Mouse (Mus musculus): ENCODE results near the gene Thsd7a.

Thsd7a gene

GRCm38 (mm10) chr6:12748787-12749530, at the start of gene Thsd7a:
Gene Thsd7a (minus strand): TSS chr6:12749410.
- peak; percentile 20 to 39 for DNase-seq

- no peak for DNase-seq
Observed at GRCm38 (mm10) chr6:12787129-12787528, 37.9 kb upstream of the Thsd7a start.

DNA sequence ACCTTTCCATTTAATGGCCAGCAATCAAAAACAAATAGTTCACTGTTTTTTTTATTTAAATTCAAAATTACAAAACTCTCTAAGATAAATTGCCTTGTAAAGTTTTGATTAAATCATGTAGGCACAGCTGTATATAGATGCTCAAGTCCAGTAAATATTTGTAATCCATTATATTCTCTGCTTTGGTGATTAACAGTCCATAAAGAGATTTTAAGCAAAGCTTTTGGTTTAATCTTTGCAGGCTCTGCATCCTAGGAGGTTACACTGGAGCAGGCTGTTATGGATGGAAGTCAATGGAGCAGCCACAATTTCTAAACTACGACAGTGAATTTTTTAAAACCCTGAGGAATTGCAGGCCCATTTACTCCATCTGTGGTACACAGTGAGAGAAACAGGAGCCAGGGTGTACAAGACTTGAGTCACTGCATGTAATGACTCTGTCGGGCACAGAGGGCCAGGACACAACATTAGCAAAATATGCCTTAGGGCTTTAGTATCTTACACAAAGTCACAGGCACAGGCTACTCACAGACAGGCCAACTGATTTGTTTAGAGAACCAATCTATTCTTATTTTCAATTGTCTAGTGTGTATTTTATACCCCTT, 37.3 kb upstream of the Thsd7a start:
- no peak for DNase-seq

- no peak for DNase-seq
Observed at GRCm38 (mm10) chr6:12784918-12785618, 35.9 kb upstream of the Thsd7a start.

GRCm38 (mm10) chr6:12772799-12773198, 23.6 kb upstream of the Thsd7a start:
- DNase-seq, result no peak

- DNase-seq, result no peak
Observed at GRCm38 (mm10) chr6:12765191-12765590, 16.0 kb upstream of the Thsd7a start.

GRCm38 (mm10) chr6:12764606-12765005, 15.4 kb upstream of the Thsd7a start:
- no peak for DNase-seq

- DNase-seq, result no peak
Observed at GRCm38 (mm10) chr6:12763816-12764215, 14.6 kb upstream of the Thsd7a start.

DNA sequence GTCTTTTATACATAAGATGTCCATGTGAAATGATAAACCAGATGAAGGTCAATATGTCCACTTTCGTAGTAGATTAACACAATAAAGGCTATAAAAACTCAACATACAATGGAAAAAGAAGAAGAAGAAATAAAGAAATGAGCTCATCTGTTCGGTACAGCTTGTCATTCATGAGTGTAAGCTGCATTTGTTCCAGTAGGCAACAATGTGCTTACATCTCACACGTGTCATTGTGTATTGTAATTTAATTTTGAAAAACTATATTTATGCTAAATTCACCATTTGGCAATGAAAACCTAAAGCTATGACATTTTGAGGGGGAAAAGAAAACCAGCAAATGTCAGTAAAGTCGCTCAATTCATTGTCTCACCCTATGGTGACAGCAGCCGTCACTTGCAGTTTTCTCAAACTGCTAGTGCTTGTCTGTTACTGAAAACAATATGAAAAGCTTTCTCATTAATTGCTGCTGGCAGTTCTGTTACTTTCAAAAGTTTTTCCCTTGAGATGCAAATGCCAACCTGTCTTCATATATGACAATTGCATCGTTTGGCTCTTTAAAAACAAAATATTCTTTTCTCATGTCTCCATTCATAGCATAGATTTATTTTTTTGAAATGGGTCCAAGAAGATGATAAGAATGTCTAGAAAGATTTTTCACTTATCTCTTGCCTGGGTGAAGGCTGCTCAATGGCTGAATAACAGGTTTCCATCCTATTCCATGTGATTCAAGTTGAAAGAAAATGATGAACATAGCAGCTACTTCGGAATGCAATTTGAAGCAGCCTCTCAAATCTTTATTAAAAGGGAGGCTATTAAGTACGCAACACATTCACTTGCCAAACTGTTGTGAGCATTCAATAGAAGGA, 10.4 kb upstream of the Thsd7a start:
- DNase-seq, result no peak

DNA sequence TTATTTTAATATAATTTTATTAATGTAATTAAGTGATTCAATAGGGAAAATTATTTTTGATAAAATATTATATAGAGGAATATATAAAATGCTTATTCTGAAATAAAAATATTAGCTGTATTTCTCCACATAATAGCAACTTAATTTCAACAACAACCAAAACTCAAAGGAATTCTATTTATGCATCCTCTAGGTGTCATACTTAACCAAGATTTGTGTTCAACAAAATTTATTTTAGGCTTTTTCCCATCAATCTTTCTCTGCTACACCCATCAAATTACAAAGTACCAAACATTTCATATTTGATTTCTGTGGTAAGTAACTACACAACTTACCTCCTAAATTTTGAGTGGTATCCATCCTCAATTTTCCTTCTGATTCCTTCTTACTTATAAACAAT, 3.1 kb upstream of the Thsd7a start:
- DNase-seq, result no peak

GRCm38 (mm10) chr6:12750441-12750840, 1.2 kb upstream of the Thsd7a start:
- DNase-seq, result no peak

DNA sequence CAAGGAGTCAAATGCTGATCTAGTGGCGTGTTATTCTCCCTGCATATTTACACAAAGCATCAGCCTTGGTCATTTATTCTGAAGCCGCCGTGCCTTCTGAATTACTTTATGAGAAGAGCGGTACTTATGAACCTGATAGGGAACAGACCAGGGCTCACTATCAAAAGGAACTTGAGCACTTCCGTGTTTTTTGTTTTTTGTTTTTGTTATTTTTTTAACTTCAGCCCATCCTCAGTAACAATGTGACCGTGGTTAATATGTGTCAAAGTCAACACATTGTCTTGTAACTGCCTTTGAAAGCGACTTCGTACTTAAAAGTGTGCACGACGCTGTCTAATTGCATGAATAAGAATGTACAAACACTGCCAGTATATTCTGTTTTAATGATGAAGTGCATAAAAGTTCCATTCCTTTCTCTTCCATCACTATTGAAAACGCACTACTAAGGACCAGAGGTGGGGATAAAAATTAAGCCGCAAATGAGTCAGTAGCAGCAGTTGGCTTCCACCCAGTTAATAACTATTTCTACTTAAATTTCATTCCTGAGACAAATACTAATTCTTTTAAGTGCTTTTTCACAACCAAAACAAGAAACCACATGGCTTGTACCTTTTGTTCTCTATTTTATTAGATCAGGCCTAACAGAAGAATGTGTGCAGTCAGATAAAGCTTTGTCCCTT, 461 bp upstream of the Thsd7a start:
- no peak for DNase-seq

- no peak for DNase-seq
Observed at GRCm38 (mm10) chr6:12748454-12748786, 790 bp downstream of the Thsd7a start.

- peak; percentile 4 to 8 for DNase-seq
Observed at GRCm38 (mm10) chr6:12747856-12748450, 1.3 kb downstream of the Thsd7a start.

GRCm38 (mm10) chr6:12742791-12743190, 6.4 kb downstream of the Thsd7a start:
- DNase-seq, result no peak

DNA sequence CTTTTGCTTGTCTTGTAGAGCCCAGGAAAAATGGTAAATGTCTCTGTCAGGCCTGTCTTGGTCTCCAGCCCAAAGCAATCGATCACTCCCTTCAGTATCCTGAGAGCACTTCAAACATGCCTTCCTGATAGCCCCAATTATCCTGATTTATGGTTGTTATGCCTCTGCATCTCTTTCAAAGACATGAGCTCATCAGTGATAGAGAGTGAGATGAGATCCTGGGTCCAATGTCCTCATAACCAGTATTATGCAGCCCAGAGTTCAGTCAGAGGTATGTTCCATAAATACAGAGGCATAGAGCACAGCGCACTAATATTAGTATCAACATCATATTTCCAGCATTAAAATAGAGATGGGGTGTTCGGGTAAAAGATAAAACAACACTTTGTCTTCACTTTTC, 15.3 kb downstream of the Thsd7a start:
- no peak for DNase-seq

- DNase-seq, result no peak
Observed at GRCm38 (mm10) chr6:12716071-12716470, 33.1 kb downstream of the Thsd7a start.

DNA sequence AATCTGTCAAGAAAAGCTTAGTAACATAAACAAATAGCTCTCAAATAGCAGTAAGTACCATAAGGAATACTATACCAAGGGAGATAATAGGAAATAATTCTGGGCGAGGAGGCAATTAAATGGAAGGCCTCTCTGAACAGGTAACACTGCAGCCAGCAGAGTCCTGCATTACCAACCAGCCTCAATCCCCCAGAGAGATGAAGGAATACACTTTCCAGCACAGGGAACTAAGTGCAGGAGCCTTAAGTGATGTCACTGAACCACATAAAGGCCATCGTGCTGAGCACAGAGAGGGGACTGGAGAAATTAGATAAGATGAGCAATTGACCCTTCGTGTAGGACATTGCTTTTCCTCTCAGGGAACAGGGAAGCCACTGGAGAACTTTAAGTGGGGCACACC, 36.6 kb downstream of the Thsd7a start:
- DNase-seq, result no peak

- DNase-seq, result no peak
Observed at GRCm38 (mm10) chr6:12702925-12703324, 46.3 kb downstream of the Thsd7a start.

GRCm38 (mm10) chr6:12699089-12699488, 50.1 kb downstream of the Thsd7a start:
- DNase-seq, result no peak

DNA sequence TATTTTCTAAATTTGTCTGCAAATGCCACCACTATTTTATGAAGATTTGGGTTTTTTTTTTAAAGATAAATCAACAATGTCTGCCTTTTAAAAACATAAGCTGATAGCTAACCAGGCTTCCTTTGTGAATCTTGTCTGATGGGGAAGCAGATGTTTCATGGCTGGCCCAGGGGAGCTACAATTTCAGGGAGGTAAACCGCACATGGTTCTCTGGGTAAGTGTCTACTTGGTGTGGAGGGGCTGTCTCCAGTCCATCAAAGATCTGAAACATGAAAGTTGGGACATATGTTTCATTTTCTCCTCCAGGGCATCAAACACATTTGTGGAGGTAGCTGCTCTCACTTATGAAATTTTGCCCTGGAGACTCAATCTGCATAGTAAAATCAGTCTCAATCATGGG, 55.5 kb downstream of the Thsd7a start:
- no peak for DNase-seq

GRCm38 (mm10) chr6:12693239-12693638, 56.0 kb downstream of the Thsd7a start:
- DNase-seq, result no peak
